Mouse (Mus musculus): ENCODE results near the gene Ppm1g. TPM values are rescaled to one million over a fixed set of nuclear protein-coding genes. Genes with fewer than 3 reads are reported as not detected.
A peak's percentile ranks its signal among the peaks of the same experiment; 100 is the strongest.
"Not testable (repeated sequence)": the region's sequence is repeated elsewhere in the genome, so short reads cannot be mapped to it uniquely, and the experiment has no call there.

Ppm1g gene
- total RNA-seq, 2 experiments from 2014 or later = 71.3 to 74.8 TPM

DNA sequence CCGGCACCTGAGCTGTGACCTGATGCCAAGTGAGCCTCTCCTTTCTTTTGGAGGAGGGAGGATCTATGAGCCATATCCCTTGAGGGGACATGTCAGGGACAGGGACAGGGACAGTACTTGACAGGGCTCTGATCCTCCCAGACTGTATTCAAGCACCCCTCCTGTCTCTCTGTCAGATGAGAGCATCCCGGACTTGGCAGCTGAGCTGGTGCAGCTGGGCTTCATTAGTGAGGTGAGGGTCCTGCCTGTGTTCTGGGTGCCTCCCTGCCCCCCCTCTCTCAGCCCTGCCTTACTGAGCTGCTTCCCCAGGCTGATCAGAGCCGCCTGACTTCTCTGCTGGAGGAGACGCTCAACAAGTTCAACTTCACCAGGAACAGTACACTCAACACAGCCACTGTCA, 30.2 kb upstream of the Ppm1g start:
- Histone ChIP-seq H3K27ac (no peak overlapping the region), H3K4me3 (no peak overlapping the region)
- DNase-seq (ENCODE audit: low spot score in 2 of 2) = no peak
- no peak for TF ChIP-seq CTCF (conservative IDR thresholded peaks at IDR 0.05)

DNA sequence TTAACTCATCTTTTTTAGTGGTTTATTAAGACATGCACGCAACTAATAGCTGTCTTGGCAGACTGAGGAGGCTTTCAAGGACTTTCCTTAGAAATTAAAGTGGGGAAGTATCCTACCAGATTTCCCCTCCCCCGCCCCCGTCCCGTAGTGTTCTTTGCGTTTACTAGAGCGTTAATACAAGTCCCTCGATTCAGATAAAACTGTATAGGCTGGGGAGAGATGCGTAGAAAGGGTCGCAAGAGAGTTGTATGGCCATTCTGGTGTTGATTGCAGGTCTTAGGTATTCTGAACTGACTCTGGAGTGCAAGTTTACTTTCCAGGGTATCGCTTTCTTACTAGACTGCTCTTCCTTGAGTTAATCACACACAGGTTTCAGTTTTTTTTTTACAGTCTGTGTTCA, 21.7 kb upstream of the Ppm1g start:
- Histone ChIP-seq H3K4me3 (peak overlapping the region; percentile 90), H3K27ac (peak overlapping the region; percentile 98; the same call in 1 of the 2 replicates)
- no peak for DNase-seq (ENCODE audit: low spot score in 2 of 2)
- TF ChIP-seq CTCF (conservative IDR thresholded peaks at IDR 0.05) = no peak

DNA sequence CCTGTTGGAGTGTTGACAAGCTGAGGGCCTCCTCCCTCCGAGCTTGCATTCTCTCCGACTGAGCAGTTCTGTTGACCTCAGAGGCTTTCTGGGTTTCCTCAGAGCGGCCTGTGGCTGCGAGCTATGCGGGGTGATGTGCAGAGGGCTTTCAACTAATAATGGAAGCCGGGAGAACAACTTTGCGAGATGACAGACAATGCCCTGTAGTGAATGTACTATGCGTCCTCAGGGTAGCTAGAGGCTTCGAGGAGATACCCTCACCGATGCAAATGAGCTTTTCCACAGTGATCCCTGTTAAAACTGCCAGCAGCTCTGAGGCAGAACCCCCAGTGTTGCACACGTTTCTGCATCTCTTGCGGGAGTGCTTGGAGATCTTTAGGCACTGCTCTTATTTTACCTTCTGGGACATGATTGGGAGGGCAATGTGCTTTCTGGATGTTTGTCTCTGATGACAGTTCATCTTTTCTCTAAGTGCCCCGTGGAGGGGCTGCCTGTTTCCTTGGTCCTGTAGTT, 21.1 kb upstream of the Ppm1g start:
- DNase-seq (ENCODE audit: low spot score in 2 of 2) = no peak
- Histone ChIP-seq H3K4me3 (peak overlapping the region; percentile 90), H3K27ac (peak overlapping the region; percentile 98)
- no peak for TF ChIP-seq CTCF (conservative IDR thresholded peaks at IDR 0.05)

GRCm38 (mm10) chr5:31240637-31241521, 20.4 kb upstream of the Ppm1g start, which contains the start of the genes Nrbp1 and Gm9970:
Gene Nrbp1, plus strand, starts transcription at chr5:31240864.
Gene Gm9970, minus strand, starts transcription at chr5:31241232.
- peak within 1 kb of the TSS; percentile 90 for H3K4me3 ChIP-seq
- peak; percentile 34 for TF ChIP-seq CTCF (conservative IDR thresholded peaks at IDR 0.05)

GRCm38 (mm10) chr5:31226641-31227040, 6.2 kb upstream of the Ppm1g start:
- H3K27ac ChIP-seq = no peak overlapping the region
- no peak for TF ChIP-seq CTCF (conservative IDR thresholded peaks at IDR 0.05)
- DNase-seq (ENCODE audit: low spot score in 2 of 2) = no peak

More at GRCm38 (mm10) chr5:31240637-31241521, 20.4 kb upstream of the Ppm1g start, which contains the start of the genes Nrbp1 and Gm9970:
- peak; percentile 95 for DNase-seq (ENCODE audit: low spot score in 2 of 2)
- peak within 1 kb of the TSS; percentile 98 for H3K27ac ChIP-seq

DNA sequence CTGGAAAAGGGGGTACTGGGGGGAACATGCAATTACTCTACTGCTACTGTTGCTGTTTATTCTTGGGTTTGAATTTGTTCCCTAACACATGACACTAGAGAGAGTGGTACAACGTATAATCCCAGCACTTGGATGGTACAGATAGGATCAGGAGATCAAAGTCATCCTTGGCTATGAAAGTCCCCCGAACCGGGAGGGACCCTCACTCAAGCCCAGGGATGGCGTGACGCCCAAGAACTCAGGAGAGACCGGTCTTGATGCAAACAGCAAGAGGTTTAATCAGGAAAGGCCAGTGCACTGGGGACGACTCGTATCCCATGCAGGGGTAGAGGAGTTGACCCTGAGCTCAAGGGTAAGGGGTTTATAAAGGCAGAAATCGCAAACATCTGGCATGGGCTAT, 2.2 kb upstream of the Ppm1g start:
- no peak for DNase-seq (ENCODE audit: low spot score in 2 of 2)
- Histone ChIP-seq H3K27ac (no peak overlapping the region), H3K4me3 (no peak overlapping the region)
- TF ChIP-seq CTCF (conservative IDR thresholded peaks at IDR 0.05) = no peak

More at GRCm38 (mm10) chr5:31226641-31227040, 6.2 kb upstream of the Ppm1g start:
- no peak overlapping the region for H3K4me3 ChIP-seq

GRCm38 (mm10) chr5:31221304-31221945, 938 bp upstream of the Ppm1g start:
- TF ChIP-seq CTCF (conservative IDR thresholded peaks at IDR 0.05) = peak; percentile 66
- no peak for DNase-seq (ENCODE audit: low spot score in 2 of 2)
- peak overlapping the region; percentile 98 for H3K4me3 ChIP-seq
- H3K27ac ChIP-seq = peak overlapping the region; percentile 90

DNA sequence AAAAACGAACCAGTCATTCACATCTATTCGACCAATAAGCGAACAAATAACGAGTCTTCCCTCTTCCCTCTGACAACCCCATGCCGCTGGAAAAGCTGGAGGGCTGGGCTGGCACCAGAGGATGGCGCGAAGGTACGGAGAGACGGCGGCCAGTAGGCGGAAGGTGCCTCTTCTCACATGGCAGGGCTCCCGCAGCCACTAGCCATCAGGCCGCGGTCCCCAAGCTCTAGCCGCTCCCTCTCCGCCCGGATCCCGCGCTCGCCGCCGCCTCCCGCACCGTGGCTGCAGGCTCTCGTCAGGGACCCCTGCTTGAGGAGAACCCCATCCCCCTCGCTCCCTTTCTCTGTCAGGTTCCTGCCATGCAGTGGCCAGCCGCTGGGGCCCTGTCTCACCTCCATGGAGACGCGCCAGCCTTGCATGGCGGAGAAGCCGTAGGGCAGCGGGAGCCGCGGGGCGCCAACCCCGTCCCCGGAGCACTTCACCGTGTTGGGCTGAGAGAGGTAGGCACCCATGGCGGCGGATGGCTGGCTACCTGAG, 508 bp downstream of the Ppm1g start:
- Histone ChIP-seq H3K4me3 (peak overlapping the region; percentile 98), H3K27ac (peak overlapping the region; percentile 90)
- peak; percentile 50 for TF ChIP-seq CTCF (conservative IDR thresholded peaks at IDR 0.05)
- DNase-seq (ENCODE audit: low spot score in 2 of 2) = no peak

- peak overlapping the region; percentile 90 for H3K27ac ChIP-seq
- no peak for DNase-seq (ENCODE audit: low spot score in 2 of 2)
- H3K4me3 ChIP-seq = peak overlapping the region; percentile 98
- TF ChIP-seq CTCF (conservative IDR thresholded peaks at IDR 0.05) = no peak
Observed at GRCm38 (mm10) chr5:31219474-31219873, 1.0 kb downstream of the Ppm1g start.

- Histone ChIP-seq H3K27ac (peak overlapping the region; percentile 47; the same call in 1 of the 2 replicates), H3K4me3 (peak overlapping the region; percentile 98)
- DNase-seq (ENCODE audit: low spot score in 2 of 2) = no peak
- TF ChIP-seq CTCF (conservative IDR thresholded peaks at IDR 0.05) = peak; percentile 78
Observed at GRCm38 (mm10) chr5:31219070-31219469, 1.4 kb downstream of the Ppm1g start.

DNA sequence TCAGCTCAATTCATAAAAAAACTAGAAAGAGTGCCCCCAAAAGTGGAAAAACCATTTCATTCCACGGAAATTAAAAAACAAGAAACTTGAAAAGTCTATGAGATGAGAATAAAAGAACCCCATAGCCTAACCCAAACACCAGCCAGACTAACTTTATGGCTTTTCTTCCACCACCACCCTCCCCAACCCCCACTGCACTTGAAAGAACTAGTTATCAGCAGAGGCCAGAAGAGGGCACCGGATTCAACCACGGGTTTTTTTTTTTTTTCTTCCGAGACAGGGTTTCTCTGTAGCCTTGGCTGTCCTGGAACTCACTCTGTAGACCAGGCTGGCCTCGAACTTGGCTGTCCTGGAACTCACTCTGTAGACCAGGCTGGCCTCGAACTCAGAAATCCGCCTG, 2.2 kb downstream of the Ppm1g start:
- Histone ChIP-seq H3K4me3 (no peak overlapping the region), H3K27ac (no peak overlapping the region)
- no peak for TF ChIP-seq CTCF (conservative IDR thresholded peaks at IDR 0.05)
- DNase-seq (ENCODE audit: low spot score in 2 of 2) = no peak

- DNase-seq (ENCODE audit: low spot score in 2 of 2); H3K4me3 ChIP-seq; H3K27ac ChIP-seq: not testable (repeated sequence)
Observed at GRCm38 (mm10) chr5:31216554-31216953, 3.9 kb downstream of the Ppm1g start.

DNA sequence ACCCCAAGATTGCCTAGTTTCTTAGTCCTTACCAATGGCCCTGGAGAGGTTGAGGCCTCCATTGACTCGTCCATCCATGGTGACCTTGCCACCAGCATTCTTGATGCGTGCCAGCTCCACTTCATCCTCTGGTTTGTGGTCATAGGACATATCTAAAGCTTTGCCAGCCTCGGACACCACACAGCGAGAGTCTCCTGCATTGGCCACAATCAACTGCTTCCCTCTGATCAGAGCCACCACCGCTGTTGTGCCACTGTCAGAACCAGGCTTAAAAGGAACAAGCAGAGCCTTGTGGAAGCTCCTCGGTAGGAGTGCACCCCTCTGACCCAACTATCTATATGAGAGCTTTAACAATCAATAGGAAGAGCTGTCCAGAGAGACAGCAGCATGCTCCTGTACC, 16.1 kb downstream of the Ppm1g start:
- no peak for DNase-seq (ENCODE audit: low spot score in 2 of 2)
- no peak overlapping the region for H3K4me3 ChIP-seq
- no peak overlapping the region for H3K27ac ChIP-seq
- no peak for TF ChIP-seq CTCF (conservative IDR thresholded peaks at IDR 0.05)

Measured in layer of hippocampus, adult 2 months (tissue).